Mouse (Mus musculus) thymus, postnatal 10 days (tissue): Measurements from ENCODE around the gene Lrrc30.

Experiments
- DNase-seq, 2 experiments: peaks; one replicate each; pipeline ENCODE4 v3.0.0; 2021; ENCODE audit warnings: low spot score in 2 of 2

Gene Lrrc30

DNA sequence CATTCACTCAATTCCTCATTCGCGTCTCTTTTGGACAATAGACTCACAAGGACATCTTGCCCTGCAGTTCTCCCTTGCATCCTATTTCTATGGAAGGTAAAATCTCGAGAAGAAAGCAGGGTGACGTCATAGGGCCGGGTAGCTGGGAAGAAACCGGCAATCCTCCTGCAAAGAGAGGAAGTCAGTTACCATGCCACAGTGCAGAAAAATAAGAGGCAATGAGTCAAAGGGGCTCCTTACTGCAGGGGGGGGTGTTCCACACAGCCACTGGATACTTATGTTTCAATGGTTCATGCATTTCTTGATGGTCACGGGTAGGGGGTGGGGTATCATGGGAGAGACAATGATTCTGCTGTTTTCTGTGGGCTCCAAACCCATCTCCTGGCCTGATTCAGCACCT, 49.1 kb downstream of the Lrrc30 start:
- no peak for DNase-seq

GRCm38 (mm10) chr17:67582681-67583356, 49.7 kb downstream of the Lrrc30 start:
- no peak for DNase-seq

- no peak for DNase-seq
These were observed 50.7 kb downstream of the Lrrc30 start for GRCm38 (mm10) chr17:67581839-67582238.
